Mouse (Mus musculus): ENCODE data around the gene Ctnna3.

Ctnna3 gene

DNA sequence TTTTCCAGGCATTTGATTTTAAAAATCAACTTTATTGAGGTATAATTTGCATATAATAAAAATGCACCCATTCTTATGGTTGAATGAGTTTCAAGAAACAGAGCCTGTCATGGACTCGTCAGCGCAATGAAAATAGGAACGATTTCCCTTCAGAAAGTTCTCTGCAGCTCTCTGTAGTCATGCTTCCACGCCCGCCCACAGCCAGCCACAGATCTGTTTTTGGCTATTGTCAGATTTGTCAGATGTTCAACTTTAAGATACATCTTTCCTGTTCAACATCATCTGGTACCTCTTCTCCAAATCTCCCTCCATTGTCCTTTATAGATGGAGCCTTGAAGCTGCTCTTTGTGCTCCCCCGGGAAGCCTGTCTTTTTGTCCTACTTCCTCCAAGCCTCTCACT, 280.3 kb downstream of the Ctnna3 start:
- no peak for DNase-seq (ENCODE audit: low spot score)

DNA sequence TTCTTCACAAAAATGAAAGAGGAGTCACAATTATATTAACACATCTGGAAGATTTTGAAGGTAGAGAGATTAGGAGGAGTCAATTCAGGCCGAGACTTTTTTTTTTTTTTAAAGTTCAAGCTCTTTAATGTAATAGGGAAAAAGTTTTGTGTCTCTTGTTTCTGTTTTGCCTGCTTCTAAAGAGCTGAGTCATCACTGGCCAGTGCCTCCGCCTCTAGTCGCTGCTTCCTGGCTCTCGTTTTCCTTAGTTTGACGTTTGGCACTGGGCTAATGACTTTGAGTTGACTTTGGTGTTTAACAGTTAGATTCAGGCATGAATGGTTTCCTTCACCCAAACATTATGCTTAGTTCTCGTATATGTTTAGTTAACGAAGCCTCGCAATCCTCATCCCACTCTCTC, 282.6 kb downstream of the Ctnna3 start:
- no peak for DNase-seq (ENCODE audit: low spot score)

DNA sequence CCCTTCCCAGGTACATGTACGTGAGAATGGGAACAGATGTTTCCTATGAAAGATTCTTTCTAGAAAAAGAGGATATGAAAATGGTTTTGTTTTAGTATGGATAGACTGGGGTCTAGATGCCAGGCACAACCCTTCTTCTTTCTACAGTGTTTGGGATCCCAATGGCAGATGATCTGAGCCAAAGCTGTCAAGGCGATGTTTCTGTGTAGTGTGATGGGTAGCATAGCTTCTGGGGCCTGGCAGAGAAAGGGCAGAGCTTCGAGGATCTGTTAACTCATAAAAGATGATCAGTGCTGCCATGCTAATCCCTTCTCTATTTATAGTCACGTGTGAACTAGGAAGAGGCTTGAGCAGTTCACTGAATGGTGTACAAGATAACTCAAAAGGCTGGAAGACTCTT, 284.3 kb downstream of the Ctnna3 start:
- no peak for DNase-seq (ENCODE audit: low spot score)

DNA sequence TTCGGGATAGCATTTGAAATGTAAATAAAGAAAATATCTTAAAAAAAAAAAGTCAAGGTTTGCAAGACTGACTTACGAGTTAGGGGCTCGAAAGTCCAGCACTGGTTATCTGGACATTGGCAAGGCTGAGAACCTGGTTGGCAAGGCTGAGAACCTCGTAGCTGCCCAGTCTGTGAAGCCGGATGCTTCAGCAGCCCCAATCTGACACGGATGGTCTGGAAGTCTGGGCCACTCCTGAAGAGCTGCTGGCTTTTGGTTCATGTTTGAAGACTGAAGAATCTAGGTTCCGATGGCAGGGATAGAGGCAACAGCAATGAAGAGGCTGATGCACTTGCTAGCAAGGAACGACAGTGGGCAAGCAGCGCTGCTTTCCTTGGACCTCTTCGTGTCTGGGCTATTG, 339.0 kb downstream of the Ctnna3 start:
- DNase-seq (ENCODE audit: low spot score), result no peak

DNA sequence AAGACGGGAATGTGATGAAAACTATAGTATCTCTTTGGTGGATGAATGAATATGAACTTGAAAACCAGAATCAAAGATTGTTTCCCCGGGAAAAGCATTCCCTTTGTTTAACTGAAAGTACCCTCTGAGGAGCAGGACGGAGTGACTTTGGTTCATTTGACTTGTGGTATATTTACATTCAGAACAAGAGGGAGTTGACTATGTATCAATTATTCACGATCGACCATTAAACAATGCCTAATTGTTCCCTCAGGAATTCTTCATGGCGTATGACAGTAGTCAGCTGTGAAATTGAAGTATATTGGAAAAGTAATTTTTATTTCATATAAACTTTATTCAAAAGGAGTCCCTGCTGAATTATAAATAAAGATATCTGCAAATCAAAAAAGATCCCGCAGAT, 341.8 kb downstream of the Ctnna3 start:
- DNase-seq (ENCODE audit: low spot score), result no peak

DNA sequence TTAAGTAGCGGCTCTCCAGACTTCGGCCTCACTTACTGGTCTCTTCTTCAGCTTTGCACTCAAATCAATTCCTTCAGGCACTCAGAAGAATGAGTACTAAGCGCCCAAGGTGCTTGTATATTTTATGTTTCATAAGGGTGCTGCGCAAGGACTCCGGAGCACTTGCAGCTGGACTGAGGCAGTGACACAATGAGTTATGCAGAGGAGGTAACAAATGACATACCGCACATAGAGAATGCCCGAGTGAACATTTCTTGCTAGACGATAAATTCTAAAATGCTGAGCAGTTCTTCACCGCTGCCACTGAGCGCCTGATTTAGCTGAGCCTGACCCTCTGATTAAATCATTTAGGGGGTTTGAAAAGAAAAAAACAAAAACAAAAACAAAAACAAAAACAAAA, 342.2 kb downstream of the Ctnna3 start:
- no peak for DNase-seq (ENCODE audit: low spot score)

DNA sequence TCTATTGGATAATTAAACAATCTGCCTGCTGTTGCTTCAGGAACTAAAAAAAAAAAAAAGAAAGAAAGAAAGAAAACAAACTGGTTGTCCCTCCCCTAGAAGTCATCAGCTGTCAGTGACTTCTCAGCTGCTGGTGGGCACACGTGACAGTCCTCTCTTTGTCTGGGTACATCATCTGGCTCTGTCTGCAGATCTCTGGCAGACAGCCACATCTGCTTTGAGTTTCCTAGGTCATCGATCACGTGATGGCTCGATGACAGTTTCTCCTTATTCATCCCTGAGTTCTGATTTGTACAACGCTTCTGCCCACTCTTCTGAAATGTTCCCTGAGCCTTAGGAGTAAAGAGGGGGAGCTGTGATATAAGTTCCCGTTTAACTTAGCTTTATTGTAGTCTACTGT, 352.1 kb downstream of the Ctnna3 start:
- no peak for DNase-seq (ENCODE audit: low spot score)

DNA sequence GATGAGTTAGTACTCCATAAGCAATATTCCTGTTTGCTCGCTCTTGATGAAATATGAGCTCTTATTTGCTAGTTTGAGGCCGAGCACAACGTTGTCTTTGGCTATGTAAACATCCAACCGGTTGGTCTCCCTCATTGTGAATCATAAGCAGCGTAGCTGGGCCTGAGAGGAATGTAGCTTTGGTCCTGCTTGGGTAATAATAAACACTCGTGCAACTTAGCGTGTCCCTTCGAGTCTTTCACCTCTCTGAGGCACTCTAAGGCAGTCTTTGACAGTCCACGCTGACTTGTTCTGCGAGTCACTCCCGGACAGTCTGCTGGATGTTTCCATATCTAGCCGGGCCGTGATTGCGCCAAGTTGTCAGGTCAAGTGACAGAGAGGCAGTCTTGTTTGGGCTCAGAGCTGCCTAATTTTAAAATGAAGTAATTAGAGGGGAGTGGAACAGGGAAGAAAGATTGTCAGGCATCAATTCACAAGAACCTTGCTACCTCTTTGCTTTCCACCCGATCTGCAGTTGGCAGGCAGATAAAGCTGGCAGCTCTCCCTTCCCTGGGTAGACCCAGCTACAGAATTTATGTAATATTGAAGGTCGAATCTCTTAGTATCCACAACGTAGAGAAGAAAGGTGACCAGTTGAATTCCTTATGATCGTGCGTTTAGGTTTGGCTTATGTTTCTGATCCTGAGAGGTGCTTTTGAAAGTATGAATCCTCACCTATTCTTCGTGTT, 355.1 kb downstream of the Ctnna3 start:
- DNase-seq (ENCODE audit: low spot score), result no peak

DNA sequence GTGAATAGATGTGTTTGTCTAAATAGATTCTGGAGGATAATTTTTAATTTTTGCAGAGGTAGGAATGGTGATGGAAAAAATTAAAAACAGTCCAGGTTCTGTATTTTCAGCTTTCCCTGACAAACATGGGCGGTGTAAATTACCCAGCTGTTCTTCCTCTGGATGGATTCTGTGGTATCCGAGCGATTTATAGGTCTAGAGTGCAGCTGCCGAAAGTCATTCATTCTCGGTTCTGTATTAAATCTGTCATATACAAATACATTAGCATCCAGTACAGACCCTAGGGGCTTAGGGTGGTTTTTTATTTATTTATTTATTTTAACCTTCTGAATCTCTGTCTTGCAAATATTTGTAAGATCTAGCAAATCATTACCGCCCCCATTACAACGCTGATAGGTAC, 356.5 kb downstream of the Ctnna3 start:
- no peak for DNase-seq (ENCODE audit: low spot score)

DNA sequence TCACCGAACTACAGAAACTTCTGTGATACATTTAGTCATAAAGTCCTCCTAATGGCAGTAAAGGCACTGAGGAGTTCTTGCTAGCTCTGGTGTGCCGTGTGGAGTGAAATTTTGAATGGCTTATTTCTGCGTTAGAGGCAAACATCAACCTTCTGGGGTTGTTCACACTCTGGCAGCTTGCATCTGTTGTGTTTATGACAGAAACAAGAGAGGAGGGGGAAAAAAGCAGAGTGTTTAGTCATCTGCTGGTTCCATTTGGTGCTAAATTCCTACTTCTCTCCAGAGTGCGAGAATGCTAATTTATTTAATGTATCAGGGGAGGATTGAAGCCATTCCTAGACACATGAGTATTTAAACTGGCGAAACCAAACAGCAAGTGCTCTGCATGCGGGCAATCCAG, 374.0 kb downstream of the Ctnna3 start:
- DNase-seq (ENCODE audit: low spot score), result no peak

DNA sequence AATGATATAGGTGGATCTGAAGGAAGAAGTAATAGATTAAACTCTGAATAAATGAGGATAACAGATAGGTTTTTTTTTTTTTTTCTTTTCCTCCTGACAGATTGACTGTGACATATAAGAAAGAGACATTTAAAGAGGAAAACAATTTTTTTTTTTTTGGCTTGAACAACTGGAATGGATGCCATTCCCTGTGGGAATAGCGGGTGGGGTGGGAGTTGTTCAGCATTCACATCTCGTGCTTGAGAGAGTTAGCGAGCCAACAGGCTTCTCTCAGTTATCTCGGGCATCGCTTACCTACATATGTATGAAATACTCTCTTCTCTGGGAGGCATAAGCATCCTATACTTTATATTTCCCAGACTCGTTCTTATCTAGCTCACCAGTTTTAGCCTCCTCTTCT, 375.7 kb downstream of the Ctnna3 start:
- DNase-seq (ENCODE audit: low spot score), result no peak

DNA sequence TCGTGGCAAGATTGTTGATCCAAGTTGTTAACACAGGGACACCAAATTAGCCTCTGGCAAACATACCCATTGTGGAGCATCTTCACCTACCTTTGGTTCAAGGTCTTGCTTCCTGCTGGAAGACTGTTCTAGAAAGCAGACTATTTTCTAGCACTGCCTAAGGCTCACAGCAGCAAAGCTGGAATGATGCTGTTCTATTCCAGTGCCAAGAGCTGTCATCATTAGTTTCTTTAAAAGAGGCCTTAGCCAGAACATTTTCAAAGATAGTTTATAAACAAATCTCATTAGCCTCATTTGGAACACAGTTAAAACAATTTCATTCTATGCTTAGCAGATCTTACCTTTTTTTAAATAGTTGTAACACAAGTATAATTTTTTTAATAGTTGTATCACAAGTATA, 376.4 kb downstream of the Ctnna3 start:
- no peak for DNase-seq (ENCODE audit: low spot score)

DNA sequence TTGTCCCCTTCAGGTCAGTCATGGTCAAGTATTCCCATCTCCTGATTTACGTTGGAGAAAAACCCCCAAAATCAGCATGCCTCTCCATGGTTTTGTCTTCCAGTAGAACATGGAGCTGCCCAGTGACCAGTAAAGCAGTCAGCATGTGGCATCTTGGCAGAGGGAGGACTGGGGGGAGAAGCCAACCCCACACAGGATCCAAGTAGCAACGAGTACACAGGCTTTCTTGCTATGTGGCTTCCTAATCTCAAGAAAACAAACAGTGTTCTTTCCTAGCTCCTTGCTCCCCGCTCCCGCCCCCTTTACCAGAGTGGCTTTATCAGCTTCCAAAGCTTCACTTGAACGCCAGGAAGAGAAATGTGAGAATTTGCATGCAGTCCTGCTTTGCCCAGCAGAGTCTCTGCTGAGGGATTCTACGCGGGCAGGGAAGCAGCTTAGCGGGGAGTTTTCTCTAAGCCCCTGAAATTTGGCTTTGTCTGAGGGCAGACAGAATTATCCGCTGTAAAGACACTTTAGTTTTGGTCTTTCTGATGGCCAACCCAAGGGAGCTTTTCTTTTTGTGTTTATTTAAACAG, 380.2 kb downstream of the Ctnna3 start:
- DNase-seq (ENCODE audit: low spot score), result no peak

DNA sequence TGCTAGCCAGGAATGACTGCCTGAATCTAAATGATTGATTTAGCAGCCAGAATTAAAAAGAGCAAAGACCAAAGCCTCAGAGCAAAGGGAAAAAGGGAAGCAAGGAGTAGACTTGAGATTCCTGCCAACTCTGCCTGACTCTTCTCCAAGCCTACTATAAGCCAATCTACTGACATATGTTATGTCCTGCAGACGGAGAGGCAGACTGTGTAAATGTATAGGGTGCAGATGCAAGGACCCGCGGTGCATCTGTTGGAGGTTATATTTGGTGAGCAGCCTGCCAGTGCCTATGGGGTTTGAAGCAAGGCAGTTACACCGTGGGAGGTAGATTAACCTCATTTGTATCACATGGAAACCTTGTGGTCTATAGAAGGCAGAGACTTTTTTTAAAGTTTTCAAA, 409.1 kb downstream of the Ctnna3 start:
- DNase-seq (ENCODE audit: low spot score), result no peak

DNA sequence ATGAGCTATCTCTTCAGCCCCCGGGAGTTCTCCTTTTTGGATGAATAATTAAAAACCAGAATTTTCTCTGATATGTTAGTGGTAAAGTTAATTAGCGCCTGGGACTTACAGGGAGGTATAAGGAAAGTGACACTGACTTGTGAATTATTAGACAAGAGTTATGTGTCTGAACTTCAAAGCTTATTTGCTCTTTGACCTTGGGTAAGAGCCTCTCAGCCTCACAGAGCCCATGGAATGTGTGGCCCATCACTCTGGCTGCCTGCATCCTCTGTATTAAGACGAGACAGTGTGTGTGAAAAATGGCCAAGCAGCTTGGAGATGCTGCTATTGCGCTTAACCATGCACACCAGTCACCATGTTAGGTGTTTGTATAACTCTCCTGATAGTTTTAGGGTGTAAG, 422.0 kb downstream of the Ctnna3 start:
- DNase-seq (ENCODE audit: low spot score), result no peak

DNA sequence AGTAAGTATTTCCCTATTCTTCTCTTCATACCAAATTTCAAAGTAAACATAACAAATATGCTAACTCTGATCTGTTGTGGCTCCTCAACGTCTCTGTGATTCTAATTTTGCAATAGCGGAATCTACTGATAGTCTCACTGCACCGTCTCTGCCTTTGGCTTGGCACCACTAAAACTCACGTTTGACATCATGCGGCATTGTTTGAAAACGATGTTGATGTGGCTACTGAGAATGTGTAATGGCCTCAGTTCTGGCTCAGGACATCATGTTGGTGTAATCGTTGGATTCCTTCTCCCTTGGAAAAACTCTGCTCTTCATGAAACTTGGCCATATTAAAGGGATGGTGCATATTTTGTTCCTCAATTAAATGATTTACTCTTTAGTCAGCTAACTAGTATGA, 439.2 kb downstream of the Ctnna3 start:
- no peak for DNase-seq (ENCODE audit: low spot score)

DNA sequence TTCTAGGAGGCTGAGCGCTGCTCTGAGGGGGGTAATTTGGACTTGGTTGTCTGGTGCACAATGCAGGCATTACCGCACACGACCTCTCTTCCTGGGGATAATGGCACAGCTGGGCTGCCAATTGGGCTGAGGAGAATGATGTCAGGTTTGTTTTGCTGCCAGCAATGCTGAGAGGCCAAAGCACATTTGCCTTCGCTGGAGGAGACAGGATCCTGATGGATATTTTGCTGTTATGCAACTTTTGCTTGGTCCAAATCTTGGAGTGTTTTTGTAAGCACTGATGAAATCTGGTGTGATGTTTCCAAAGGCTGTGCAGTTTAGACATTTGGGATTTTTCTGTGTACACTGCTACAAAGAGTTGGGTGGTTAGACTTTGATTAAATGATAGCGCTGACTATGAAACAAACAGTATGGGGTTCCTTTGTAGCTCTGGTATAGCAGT, 450.6 kb downstream of the Ctnna3 start:
- no peak for DNase-seq (ENCODE audit: low spot score)

DNA sequence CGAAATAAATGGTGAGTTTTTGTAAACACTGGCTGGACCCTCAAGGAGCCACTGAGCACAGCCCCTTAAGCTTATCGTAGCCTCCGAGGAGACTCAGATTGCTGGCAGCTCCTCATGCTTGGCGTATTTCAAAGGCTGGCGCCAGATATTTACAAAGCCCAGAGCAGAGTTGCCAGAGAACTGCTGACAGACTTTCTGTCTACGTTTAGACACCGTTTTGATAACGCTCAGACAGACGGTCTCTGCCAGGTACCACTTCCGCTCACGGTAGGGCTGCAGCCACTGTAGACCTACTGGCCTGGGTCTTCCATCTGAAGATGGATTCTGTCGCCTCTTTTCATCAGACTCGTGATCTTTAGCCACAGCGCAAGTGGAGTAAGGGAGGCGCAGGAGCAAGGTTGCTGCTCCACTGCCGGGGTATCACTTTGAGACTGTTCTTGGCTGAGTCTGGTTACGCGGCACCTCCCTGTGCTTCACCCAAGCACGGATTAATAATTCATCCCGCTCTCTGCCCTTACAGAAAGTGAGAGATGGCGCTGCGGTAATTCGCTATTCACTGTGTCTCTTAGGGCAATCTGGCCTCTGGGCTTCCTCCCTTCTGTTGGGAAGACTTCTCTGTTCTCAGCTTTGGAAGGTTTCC, 456.7 kb downstream of the Ctnna3 start:
- peak; percentile 1 for DNase-seq (ENCODE audit: low spot score)

DNA sequence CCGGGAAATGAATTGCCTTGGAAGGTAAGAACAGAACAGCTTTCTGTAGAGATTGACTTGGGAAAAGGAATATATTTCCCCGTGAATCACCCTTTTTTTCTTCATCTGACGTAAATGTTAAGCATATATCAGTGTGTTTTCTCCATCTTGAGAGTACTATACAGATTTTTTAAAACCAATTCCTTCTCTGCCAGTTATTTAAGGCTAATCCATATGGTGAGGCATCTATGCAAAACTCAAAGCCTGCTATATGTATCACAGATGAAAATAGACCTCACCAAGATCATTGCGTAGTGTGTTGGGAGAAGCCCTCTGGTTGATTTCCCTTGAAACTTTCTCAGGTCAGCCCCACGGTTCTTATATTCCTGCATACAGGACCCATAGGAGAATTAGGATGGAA, 464.7 kb downstream of the Ctnna3 start:
- DNase-seq (ENCODE audit: low spot score), result no peak

DNA sequence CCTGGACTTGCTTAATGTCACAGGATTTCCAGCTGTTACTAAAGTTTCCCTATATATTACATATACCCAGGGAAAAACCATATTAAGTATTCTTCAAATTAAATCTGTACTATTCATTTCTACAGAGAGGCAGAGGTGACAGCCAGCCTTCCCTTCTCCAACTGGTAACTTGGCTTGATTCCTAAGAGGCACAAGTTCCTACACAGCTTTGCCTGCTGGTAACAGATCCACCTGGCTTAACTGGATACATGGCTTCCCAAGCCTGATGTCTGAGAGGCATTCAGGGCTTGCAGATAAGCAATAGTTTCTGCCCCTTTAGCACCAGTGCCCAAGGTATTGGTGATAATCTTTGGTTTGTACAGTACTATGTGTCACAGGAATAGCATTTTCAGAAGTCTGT, 470.0 kb downstream of the Ctnna3 start:
- no peak for DNase-seq (ENCODE audit: low spot score)

DNA sequence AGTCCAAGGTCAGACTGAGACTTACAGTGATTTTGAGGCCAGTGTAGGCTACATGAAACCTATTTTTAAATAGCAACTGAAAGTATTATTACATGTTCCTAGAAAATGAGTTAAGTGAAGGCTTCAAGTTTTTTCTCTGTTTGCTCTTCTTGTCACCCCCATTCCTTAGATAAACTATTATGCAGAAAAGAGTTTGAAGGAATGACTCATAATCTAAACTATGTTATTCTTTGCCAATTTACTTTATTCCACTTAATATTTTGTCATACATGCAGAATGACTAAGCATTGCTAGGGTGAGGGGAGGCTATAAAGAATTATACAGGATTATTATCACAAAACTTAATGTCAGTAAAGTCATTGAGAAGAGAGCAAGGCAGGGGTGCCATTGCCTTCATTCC, 479.0 kb downstream of the Ctnna3 start:
- no peak for DNase-seq (ENCODE audit: low spot score)

DNA sequence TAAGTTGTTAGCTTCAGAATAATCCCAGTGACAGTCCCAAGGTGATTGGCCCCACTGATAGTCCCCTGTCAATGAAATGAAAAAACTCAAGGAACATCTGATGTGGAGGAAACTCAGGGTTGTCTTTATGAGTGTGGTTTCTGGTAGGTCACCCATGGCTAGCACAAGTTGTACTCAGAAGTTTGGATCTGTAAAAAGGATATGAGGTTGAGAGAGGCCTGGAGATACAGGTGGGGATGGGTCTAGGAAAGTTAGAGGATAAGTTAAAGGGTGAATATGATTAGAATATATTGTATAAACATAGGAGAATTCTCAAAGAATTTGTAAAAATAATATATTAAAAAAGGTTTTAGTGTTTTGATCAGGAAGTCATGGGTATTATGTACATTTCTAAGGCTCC, 497.4 kb downstream of the Ctnna3 start, which contains the start of gene Gm10118:
Gm10118 (minus strand) TSS at position 101 of the 400 bp plus-strand sequence.
- DNase-seq (ENCODE audit: low spot score), result no peak

DNA sequence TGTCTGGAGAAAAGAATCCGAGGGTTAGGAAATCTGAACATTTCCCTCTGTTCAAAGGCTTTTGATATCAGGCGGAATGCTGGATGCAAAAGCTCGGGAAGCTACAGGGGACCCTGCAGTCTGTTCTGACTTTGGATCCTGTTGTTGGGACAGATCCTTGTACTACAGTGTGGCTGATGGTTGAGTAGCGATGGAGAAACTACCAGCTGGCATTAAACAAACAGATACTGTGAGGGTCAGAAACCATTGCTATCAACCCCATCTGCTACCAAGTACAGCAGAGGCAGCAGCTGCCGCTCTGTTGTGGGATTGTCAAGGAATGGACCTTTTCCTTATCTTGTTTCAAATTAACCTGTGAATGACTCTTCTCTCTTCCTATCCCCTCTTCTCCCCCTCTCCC, 504.0 kb downstream of the Ctnna3 start:
- no peak for DNase-seq (ENCODE audit: low spot score)

DNA sequence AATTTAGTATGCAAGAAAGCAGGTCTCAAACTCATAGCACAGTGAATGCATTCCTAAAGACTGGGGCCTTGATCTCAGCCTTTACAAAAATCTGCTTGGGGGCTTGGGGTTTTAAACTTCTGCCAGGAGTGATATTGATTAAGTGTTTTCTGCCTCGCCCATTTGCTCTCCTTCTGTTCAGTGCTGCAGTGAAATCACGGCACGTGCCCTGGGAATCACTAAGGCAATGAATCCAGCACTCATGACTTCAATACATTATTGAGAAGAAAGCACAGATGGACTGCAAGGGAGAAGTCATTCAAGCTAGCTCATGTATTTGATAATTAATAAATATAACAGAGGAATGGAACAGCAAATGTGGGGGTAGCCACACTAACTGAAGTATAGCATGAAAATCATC, 515.6 kb downstream of the Ctnna3 start:
- DNase-seq (ENCODE audit: low spot score), result no peak
